Mouse (Mus musculus): ENCODE data around the gene Slc16a11.

The Slc16a11 gene

GRCm38 (mm10) chr11:70251853-70252252 lies 39.3 kb downstream of the Slc16a11 start:
- no peak for DNase-seq (ENCODE audit: low spot score)

GRCm38 (mm10) chr11:70254337-70254736 lies 41.8 kb downstream of the Slc16a11 start:
- DNase-seq (ENCODE audit: low spot score) = no peak

GRCm38 (mm10) chr11:70254931-70255531 lies 42.5 kb downstream of the Slc16a11 start, which contains the start of gene Alox12:
Gene Alox12 (minus strand): TSS chr11:70255353.
- DNase-seq (ENCODE audit: low spot score) = no peak

GRCm38 (mm10) chr11:70259035-70259434 lies 46.5 kb downstream of the Slc16a11 start:
- DNase-seq (ENCODE audit: low spot score) = no peak

- DNase-seq (ENCODE audit: low spot score) = no peak
These were observed 52.7 kb downstream of the Slc16a11 start for GRCm38 (mm10) chr11:70265252-70265651.

GRCm38 (mm10) chr11:70265819-70266218 lies 53.3 kb downstream of the Slc16a11 start:
- no peak for DNase-seq (ENCODE audit: low spot score)
